In genomic region chr17:21650364-21650907, GRCm38 (mm10) we compare ENCODE assay signal across 8 mouse cellular contexts. TPM values are rescaled to one million over a fixed set of nuclear protein-coding genes. Genes with fewer than 3 reads are reported as not detected.
A peak's percentile ranks its signal among the peaks of the same experiment; 100 is the strongest.
DNase-seq lines count a peak whose midpoint lies in the region; ATAC-seq and TF ChIP-seq lines count a peak whose summit lies in the region.
"Not testable (repeated sequence)": the region's sequence is repeated elsewhere in the genome, so short reads cannot be mapped to it uniquely, and the experiment has no call there.

Gene Zfp983, plus strand, starts transcription at chr17:21650624.

- not testable (repeated sequence) for H3K9me3 ChIP-seq in embryonic facial prominence, embryonic 14.5 days (ENCODE audit: control insufficient read depth, low read length); limb, embryonic 13.5 days; midbrain, embryonic 16.5 days (replicated peaks; ENCODE audit: control insufficient read depth, low read length, poor library complexity, severe bottlenecking)

- peak within 1 kb of the TSS; percentile 56 for H3K4me2 ChIP-seq in embryonic facial prominence, embryonic 14.5 days (ENCODE audit: low read depth, low read length)
- peak within 1 kb of the TSS; percentile 59 for H3K4me2 ChIP-seq in limb, embryonic 13.5 days (replicated peaks)
- peak within 1 kb of the TSS; percentile 58 for H3K4me2 ChIP-seq in midbrain, embryonic 16.5 days (ENCODE audit: low read length)

- H3K27ac ChIP-seq in embryonic facial prominence, embryonic 14.5 days (replicated peaks; ENCODE audit: low read depth, low read length), result peak within 1 kb of the TSS; percentile 81
- peak within 1 kb of the TSS; percentile 59 for H3K27ac ChIP-seq in heart, adult 2 months
- H3K27ac ChIP-seq in limb, embryonic 13.5 days, result peak within 1 kb of the TSS; percentile 79
- peak within 1 kb of the TSS; percentile 82 for H3K27ac ChIP-seq in midbrain, embryonic 16.5 days (ENCODE audit: low read length)

- H3K9ac ChIP-seq in embryonic facial prominence, embryonic 14.5 days (ENCODE audit: low read depth, low read length), result peak within 1 kb of the TSS; percentile 60
- peak within 1 kb of the TSS; percentile 66 for H3K9ac ChIP-seq in heart, adult 2 months (ENCODE audit: low read depth, low read length)
- peak within 1 kb of the TSS; percentile 55 for H3K9ac ChIP-seq in limb, embryonic 13.5 days
- H3K9ac ChIP-seq in midbrain, embryonic 16.5 days (ENCODE audit: low read depth, low read length), result peak within 1 kb of the TSS; percentile 58

- peak; percentile 99 for ATAC-seq in embryonic facial prominence, embryonic 14.5 days (ENCODE audit: low read depth)
- ATAC-seq in limb, embryonic 13.5 days (ENCODE audit: low FRiP score, low read depth), result peak; percentile 100
- ATAC-seq in midbrain, embryonic 16.5 days, result peak; percentile 99

- H3K4me3 ChIP-seq in embryonic facial prominence, embryonic 14.5 days (ENCODE audit: low read depth, low read length), result peak within 1 kb of the TSS; percentile 45
- H3K4me3 ChIP-seq in heart, adult 2 months, result peak within 1 kb of the TSS; percentile 46
- peak within 1 kb of the TSS; percentile 47 for H3K4me3 ChIP-seq in limb, embryonic 13.5 days
- H3K4me3 ChIP-seq in midbrain, embryonic 16.5 days (ENCODE audit: low read depth, low read length), result peak within 1 kb of the TSS; percentile 47

- intact Hi-C loops in heart, adult 2 months (cut with DNase I), result not testable (repeated sequence)

- not testable (repeated sequence) for H3K4me1 ChIP-seq in embryonic facial prominence, embryonic 14.5 days (ENCODE audit: control insufficient read depth, insufficient read depth, low read length); heart, adult 2 months (ENCODE audit: control insufficient read depth, insufficient read depth, low read length); limb, embryonic 13.5 days; midbrain, embryonic 16.5 days (ENCODE audit: control insufficient read depth, insufficient read depth, low read length)

- H3K36me3 ChIP-seq in embryonic facial prominence, embryonic 14.5 days (ENCODE audit: control insufficient read depth, insufficient read depth, low read length); heart, adult 2 months (ENCODE audit: control insufficient read depth, insufficient read depth, low read length); limb, embryonic 13.5 days; midbrain, embryonic 16.5 days (ENCODE audit: control insufficient read depth, insufficient read depth, low read length): not testable (repeated sequence)

- DNase-seq in 3T3-L1 (ENCODE audit: low read depth, low spot score), result peak; percentile 98
- DNase-seq in adrenal gland, postnatal 4 days (ENCODE audit: low spot score in 2 of 2), result peak; percentile 19 to 48
- DNase-seq in embryonic facial prominence, embryonic 14.5 days (ENCODE audit: low spot score), result peak; percentile 95
- peak; percentile 79 to 89 for DNase-seq in heart, adult 2 months
- DNase-seq in kidney, adult 8-10 months, result peak; percentile 76 to 79
- DNase-seq in spleen, postnatal 10 days (ENCODE audit: low spot score in 2 of 2), result peak; percentile 54 to 84

- 0% methylated on average over 16 of the region's 17 CpGs for WGBS in embryonic facial prominence, embryonic 14.5 days
- under 1% methylated on average over 17 of the region's 17 CpGs for WGBS in heart, adult 2 months
- 0% methylated on average over 17 of the region's 17 CpGs for WGBS in limb, embryonic 13.5 days
- WGBS in midbrain, embryonic 16.5 days, result under 1% methylated on average over 17 of the region's 17 CpGs

- not testable (repeated sequence) for H3K79me2 ChIP-seq in heart, adult 2 months (replicated peaks; ENCODE audit: control insufficient read depth, insufficient read depth, low read length)

- TF ChIP-seq CTCF in heart, adult 2 months (IDR thresholded peaks at IDR 0.05), result not testable (repeated sequence)

- 0 out of 2 replicates have a peak, but pooled peaks have one; percentile 46 for TF ChIP-seq EP300 in heart, adult 2 months (IDR thresholded peaks at IDR 0.05; ENCODE audit: insufficient read depth, low read depth, low read length)

- peak; percentile 67 for TF ChIP-seq POLR2A in heart, adult 2 months (IDR thresholded peaks at IDR 0.05; ENCODE audit: insufficient read depth, low read depth, low read length)

- H3K27me3 ChIP-seq in embryonic facial prominence, embryonic 14.5 days (replicated peaks; ENCODE audit: control insufficient read depth, insufficient read depth, low read length); heart, adult 2 months (ENCODE audit: control insufficient read depth, insufficient read depth, low read length); limb, embryonic 13.5 days; midbrain, embryonic 16.5 days (ENCODE audit: control insufficient read depth, insufficient read depth, low read depth, low read length): not testable (repeated sequence)

RNA-seq across cellular contexts. Expression of gene Zfp983, which starts in this region (rescaled TPM):
- 1 to 10 TPM; 6.5 to 7.3 TPM for total RNA-seq in adrenal gland, postnatal 4 days (2021)
- 4.8 and 5.0 TPM in 2 replicates for polyA plus RNA-seq in embryonic facial prominence, embryonic 14.5 days (2014; fragmentation: Nextera tagmentation; extraction: Ambion mirVana)
- 1 to 10 TPM; 2.1 to 2.4 TPM for total RNA-seq in heart, adult 2 months (2021)
- polyA plus RNA-seq in heart, adult 2 months (2012; rRNA removed), result 0.35 and 1.3 TPM in 2 replicates
- polyA plus RNA-seq in limb, embryonic 13.5 days (2015; fragmentation: Nextera tagmentation; extraction: Ambion mirVana), result 5.7 and 6.3 TPM in 2 replicates
- 13.0 and 14.6 TPM in 2 replicates for polyA plus RNA-seq in midbrain, embryonic 16.5 days (2015; fragmentation: Nextera tagmentation; extraction: Ambion mirVana)

Comparison
In these comparisons a context has a peak if more than half of its experiments do, and no peak if none do; other contexts are left out.
1. Peak in every context shown above with its lines: DNase-seq, ATAC-seq, H3K4me3 ChIP-seq and H3K27ac ChIP-seq.
2. DNase-seq: peak in every context shown above with its lines; median percentile 98 in 3T3-L1; 95 in embryonic facial prominence, embryonic 14.5 days; 84 in heart, adult 2 months; 78 in kidney, adult 8-10 months; 69 in spleen, postnatal 10 days; 34 in adrenal gland, postnatal 4 days.